Mouse (Mus musculus): ENCODE measurements around the gene Slc2a13. TPM values are rescaled to one million over a fixed set of nuclear protein-coding genes. Genes with fewer than 3 reads are reported as not detected.

The Slc2a13 gene
- polyA plus RNA-seq, 1 experiment from 2014 or later: 2.0 TPM

DNA sequence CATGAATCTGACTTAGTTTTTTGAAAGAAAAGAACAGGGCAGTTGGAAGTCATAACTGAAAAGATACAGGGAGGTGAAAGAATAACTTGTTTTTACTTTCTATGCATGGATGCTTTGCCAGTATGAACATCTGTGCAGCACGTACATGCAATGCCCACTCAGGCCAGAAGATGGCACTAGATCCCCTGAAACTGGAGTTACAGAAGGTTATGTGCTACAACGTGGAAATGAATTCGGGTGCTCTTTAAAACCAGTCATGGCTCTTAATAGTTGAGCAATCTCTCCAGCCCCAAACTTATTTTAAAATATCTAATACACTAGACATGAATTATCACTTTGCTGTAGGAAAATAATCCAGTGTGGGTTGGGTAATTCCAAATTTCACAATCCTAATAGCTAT is 271.7 kb downstream of the Slc2a13 start:
- no peak overlapping the region for H3K4me3 ChIP-seq (ENCODE audit: control insufficient read depth in 1 of 2, insufficient read depth in 1 of 2, low read depth in 1 of 2, low read length in 2 of 2)
- ATAC-seq (ENCODE audit: insufficient number of reproducible peaks, insufficient read depth, low FRiP score, low read depth): no peak
- 14% methylated on average over 3 of the region's 3 CpGs for WGBS
- H3K27me3 ChIP-seq (ENCODE audit: control insufficient read depth, insufficient read depth, low read length): no peaks in the 10 kb centered on the region
- no peak overlapping the region for H3K4me2 ChIP-seq (ENCODE audit: low read length)
- no peaks in the 10 kb centered on the region for H3K9me3 ChIP-seq (ENCODE audit: control insufficient read depth, low read length)
- H3K27ac ChIP-seq (replicated peaks in 1 of 2; ENCODE audit: control insufficient read depth in 1 of 2, insufficient read depth in 1 of 2, low read depth in 2 of 2, low read length in 2 of 2): no peak overlapping the region
- no peaks in the 10 kb centered on the region for H3K4me1 ChIP-seq (ENCODE audit: control insufficient read depth in 2 of 2, insufficient read depth in 2 of 2, low read length in 2 of 2)
- no peak overlapping the region for H3K9ac ChIP-seq (ENCODE audit: low read length)
- no peaks in the 10 kb centered on the region for H3K36me3 ChIP-seq (ENCODE audit: control insufficient read depth, insufficient read depth, low read length)

DNA sequence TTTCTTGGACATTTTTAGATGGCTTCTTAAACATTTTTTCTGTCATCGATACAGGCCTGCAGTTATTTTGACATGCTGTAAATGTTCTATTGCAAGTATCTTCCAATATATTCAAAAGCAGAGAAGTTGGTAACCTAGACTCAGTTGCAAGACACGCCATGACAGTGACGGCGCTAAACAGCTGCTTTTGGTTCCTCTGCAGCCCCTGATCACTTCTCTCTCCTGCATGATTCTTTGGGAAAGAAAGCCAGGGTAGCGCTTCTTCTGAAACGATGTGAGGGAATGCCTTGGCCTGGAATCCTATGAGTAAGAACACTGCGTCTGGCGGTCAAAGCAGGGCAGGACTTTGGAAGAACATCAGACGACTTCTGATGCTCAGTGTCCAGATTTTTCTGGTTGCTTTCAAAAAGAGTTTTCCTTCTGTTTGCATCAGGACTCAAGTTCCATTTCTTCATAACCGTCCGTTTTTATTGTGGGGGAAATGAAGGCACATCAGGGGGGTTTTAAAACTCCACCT is 273.7 kb downstream of the Slc2a13 start:
- no peak for ATAC-seq (ENCODE audit: insufficient number of reproducible peaks, insufficient read depth, low FRiP score, low read depth)
- Histone ChIP-seq H3K4me1 (ENCODE audit: control insufficient read depth in 2 of 2, insufficient read depth in 2 of 2, low read length in 2 of 2) (no peaks in the 10 kb centered on the region), H3K36me3 (ENCODE audit: control insufficient read depth, insufficient read depth, low read length) (no peaks in the 10 kb centered on the region), H3K9me3 (ENCODE audit: control insufficient read depth, low read length) (no peaks in the 10 kb centered on the region), H3K27me3 (ENCODE audit: control insufficient read depth, insufficient read depth, low read length) (no peaks in the 10 kb centered on the region), H3K9ac (ENCODE audit: low read length) (no peak overlapping the region), H3K27ac (replicated peaks in 1 of 2; ENCODE audit: control insufficient read depth in 1 of 2, insufficient read depth in 1 of 2, low read depth in 2 of 2, low read length in 2 of 2) (no peak overlapping the region), H3K4me2 (ENCODE audit: low read length) (no peak overlapping the region), H3K4me3 (ENCODE audit: control insufficient read depth in 1 of 2, insufficient read depth in 1 of 2, low read depth in 1 of 2, low read length in 2 of 2) (no peak overlapping the region)
- 79% methylated on average over 11 of the region's 11 CpGs for WGBS

GRCm38 (mm10) chr15:91283418-91283817 is 289.6 kb downstream of the Slc2a13 start:
- Histone ChIP-seq H3K9me3 (ENCODE audit: control insufficient read depth, low read length) (peaks cover 9% of the 10 kb centered on the region; the same call in 1 of the 2 replicates), H3K9ac (ENCODE audit: low read length) (no peak overlapping the region), H3K27ac (replicated peaks in 1 of 2; ENCODE audit: control insufficient read depth in 1 of 2, insufficient read depth in 1 of 2, low read depth in 2 of 2, low read length in 2 of 2) (no peak overlapping the region), H3K36me3 (ENCODE audit: control insufficient read depth, insufficient read depth, low read length) (no peaks in the 10 kb centered on the region), H3K4me1 (ENCODE audit: control insufficient read depth in 2 of 2, insufficient read depth in 2 of 2, low read length in 2 of 2) (no peaks in the 10 kb centered on the region), H3K27me3 (ENCODE audit: control insufficient read depth, insufficient read depth, low read length) (no peaks in the 10 kb centered on the region), H3K4me3 (ENCODE audit: control insufficient read depth in 1 of 2, insufficient read depth in 1 of 2, low read depth in 1 of 2, low read length in 2 of 2) (no peak overlapping the region), H3K4me2 (ENCODE audit: low read length) (no peak overlapping the region)
- 81% methylated on average over 3 of the region's 3 CpGs for WGBS
- ATAC-seq (ENCODE audit: insufficient number of reproducible peaks, insufficient read depth, low FRiP score, low read depth): no peak

GRCm38 (mm10) chr15:91282822-91283221 is 290.2 kb downstream of the Slc2a13 start:
- Histone ChIP-seq H3K9me3 (ENCODE audit: control insufficient read depth, low read length) (peaks cover 8% of the 10 kb centered on the region; the same call in 1 of the 2 replicates), H3K27me3 (ENCODE audit: control insufficient read depth, insufficient read depth, low read length) (no peaks in the 10 kb centered on the region), H3K4me2 (ENCODE audit: low read length) (no peak overlapping the region), H3K4me1 (ENCODE audit: control insufficient read depth in 2 of 2, insufficient read depth in 2 of 2, low read length in 2 of 2) (no peaks in the 10 kb centered on the region), H3K27ac (replicated peaks in 1 of 2; ENCODE audit: control insufficient read depth in 1 of 2, insufficient read depth in 1 of 2, low read depth in 2 of 2, low read length in 2 of 2) (no peak overlapping the region), H3K9ac (ENCODE audit: low read length) (no peak overlapping the region), H3K4me3 (ENCODE audit: control insufficient read depth in 1 of 2, insufficient read depth in 1 of 2, low read depth in 1 of 2, low read length in 2 of 2) (no peak overlapping the region), H3K36me3 (ENCODE audit: control insufficient read depth, insufficient read depth, low read length) (no peaks in the 10 kb centered on the region)
- ATAC-seq (ENCODE audit: insufficient number of reproducible peaks, insufficient read depth, low FRiP score, low read depth): no peak
- 85% methylated on average over 7 of the region's 7 CpGs for WGBS

- no peak for ATAC-seq (ENCODE audit: insufficient number of reproducible peaks, insufficient read depth, low FRiP score, low read depth)
- Histone ChIP-seq H3K9ac (ENCODE audit: low read length) (no peak overlapping the region), H3K9me3 (ENCODE audit: control insufficient read depth, low read length) (no peaks in the 10 kb centered on the region), H3K27ac (replicated peaks in 1 of 2; ENCODE audit: control insufficient read depth in 1 of 2, insufficient read depth in 1 of 2, low read depth in 2 of 2, low read length in 2 of 2) (no peak overlapping the region), H3K4me1 (ENCODE audit: control insufficient read depth in 2 of 2, insufficient read depth in 2 of 2, low read length in 2 of 2) (no peaks in the 10 kb centered on the region), H3K36me3 (ENCODE audit: control insufficient read depth, insufficient read depth, low read length) (no peaks in the 10 kb centered on the region), H3K4me3 (ENCODE audit: control insufficient read depth in 1 of 2, insufficient read depth in 1 of 2, low read depth in 1 of 2, low read length in 2 of 2) (no peak overlapping the region), H3K27me3 (ENCODE audit: control insufficient read depth, insufficient read depth, low read length) (no peaks in the 10 kb centered on the region), H3K4me2 (ENCODE audit: low read length) (no peak overlapping the region)
- 85% methylated on average over 5 of the region's 5 CpGs for whole genome bisulfite sequencing
Measured at GRCm38 (mm10) chr15:91281521-91281920, 291.5 kb downstream of the Slc2a13 start.

GRCm38 (mm10) chr15:91279571-91279970 is 293.5 kb downstream of the Slc2a13 start:
- Histone ChIP-seq H3K27ac (replicated peaks in 1 of 2; ENCODE audit: control insufficient read depth in 1 of 2, insufficient read depth in 1 of 2, low read depth in 2 of 2, low read length in 2 of 2) (no peak overlapping the region), H3K27me3 (ENCODE audit: control insufficient read depth, insufficient read depth, low read length) (no peaks in the 10 kb centered on the region), H3K9me3 (ENCODE audit: control insufficient read depth, low read length) (no peaks in the 10 kb centered on the region), H3K4me3 (ENCODE audit: control insufficient read depth in 1 of 2, insufficient read depth in 1 of 2, low read depth in 1 of 2, low read length in 2 of 2) (no peak overlapping the region), H3K4me2 (ENCODE audit: low read length) (no peak overlapping the region), H3K4me1 (ENCODE audit: control insufficient read depth in 2 of 2, insufficient read depth in 2 of 2, low read length in 2 of 2) (peaks cover 0 to 2% of the 10 kb centered on the region in 2 experiments; a peak in 1 of 4 replicates), H3K9ac (ENCODE audit: low read length) (no peak overlapping the region), H3K36me3 (ENCODE audit: control insufficient read depth, insufficient read depth, low read length) (no peaks in the 10 kb centered on the region)
- ATAC-seq (ENCODE audit: insufficient number of reproducible peaks, insufficient read depth, low FRiP score, low read depth): no peak
- WGBS: 91% methylated on average over 5 of the region's 5 CpGs

DNA sequence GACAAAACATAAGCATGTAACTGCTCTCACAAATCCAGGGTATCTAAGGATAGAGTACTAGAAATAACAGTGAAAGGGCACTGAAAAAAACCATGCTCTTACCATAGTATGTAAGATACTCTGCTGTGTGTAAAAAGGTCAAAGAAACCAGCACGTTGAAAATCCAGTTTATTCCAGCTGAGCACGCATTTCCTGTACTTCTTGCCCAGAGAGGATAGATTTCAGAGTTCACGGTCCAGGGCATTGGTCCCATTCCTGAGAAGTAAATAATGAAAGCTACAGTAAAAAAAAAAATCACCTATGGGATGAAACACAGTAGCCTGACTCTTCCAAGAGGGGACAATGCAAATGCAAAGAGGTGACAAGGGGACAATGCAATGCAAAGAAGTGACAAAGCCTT is 297.1 kb downstream of the Slc2a13 start:
- Histone ChIP-seq H3K4me3 (ENCODE audit: control insufficient read depth in 1 of 2, insufficient read depth in 1 of 2, low read depth in 1 of 2, low read length in 2 of 2) (no peak overlapping the region), H3K4me1 (ENCODE audit: control insufficient read depth in 2 of 2, insufficient read depth in 2 of 2, low read length in 2 of 2) (peaks cover 0 to 2% of the 10 kb centered on the region in 2 experiments; a peak in 1 of 4 replicates), H3K36me3 (ENCODE audit: control insufficient read depth, insufficient read depth, low read length) (no peaks in the 10 kb centered on the region), H3K27me3 (ENCODE audit: control insufficient read depth, insufficient read depth, low read length) (no peaks in the 10 kb centered on the region), H3K9me3 (ENCODE audit: control insufficient read depth, low read length) (no peaks in the 10 kb centered on the region), H3K4me2 (ENCODE audit: low read length) (no peak overlapping the region), H3K9ac (ENCODE audit: low read length) (no peak overlapping the region), H3K27ac (replicated peaks in 1 of 2; ENCODE audit: control insufficient read depth in 1 of 2, insufficient read depth in 1 of 2, low read depth in 2 of 2, low read length in 2 of 2) (no peak overlapping the region)
- 58% methylated on average over 3 of the region's 3 CpGs for WGBS
- no peak for ATAC-seq (ENCODE audit: insufficient number of reproducible peaks, insufficient read depth, low FRiP score, low read depth)

DNA sequence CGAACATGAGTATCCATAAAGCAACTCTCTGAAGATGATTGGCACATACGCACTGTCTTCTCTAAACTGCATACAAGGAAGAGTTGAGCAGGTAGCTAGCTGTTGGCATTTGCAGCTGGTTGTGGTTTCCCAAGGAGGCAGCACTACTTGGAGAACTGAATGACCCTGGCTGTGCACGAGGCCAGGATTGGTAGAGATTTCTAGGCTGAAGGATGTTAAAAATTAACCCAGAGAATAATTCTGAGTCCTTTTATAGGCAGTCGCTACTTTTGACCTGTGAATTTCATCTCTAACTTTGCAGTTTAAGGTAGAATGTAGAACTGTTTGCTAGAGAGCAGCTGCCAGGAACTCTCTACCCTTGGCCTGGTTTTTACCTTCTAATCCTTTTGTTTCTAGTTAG is 304.5 kb downstream of the Slc2a13 start:
- H3K27ac ChIP-seq (replicated peaks in 1 of 2; ENCODE audit: control insufficient read depth in 1 of 2, insufficient read depth in 1 of 2, low read depth in 2 of 2, low read length in 2 of 2): no peak overlapping the region
- 87% methylated on average over 4 of the region's 4 CpGs for WGBS
- ATAC-seq (ENCODE audit: insufficient number of reproducible peaks, insufficient read depth, low FRiP score, low read depth): no peak
- no peak overlapping the region for H3K9ac ChIP-seq (ENCODE audit: low read length)
- H3K9me3 ChIP-seq (ENCODE audit: control insufficient read depth, low read length): no peaks in the 10 kb centered on the region
- H3K4me3 ChIP-seq (ENCODE audit: control insufficient read depth in 1 of 2, insufficient read depth in 1 of 2, low read depth in 1 of 2, low read length in 2 of 2): no peak overlapping the region
- H3K4me1 ChIP-seq (ENCODE audit: control insufficient read depth in 2 of 2, insufficient read depth in 2 of 2, low read length in 2 of 2): no peaks in the 10 kb centered on the region
- no peak overlapping the region for H3K4me2 ChIP-seq (ENCODE audit: low read length)
- no peaks in the 10 kb centered on the region for H3K36me3 ChIP-seq (ENCODE audit: control insufficient read depth, insufficient read depth, low read length)
- no peaks in the 10 kb centered on the region for H3K27me3 ChIP-seq (ENCODE audit: control insufficient read depth, insufficient read depth, low read length)
